Mouse (Mus musculus): ENCODE data around the gene Dcaf11. TPM values are rescaled to one million over a fixed set of nuclear protein-coding genes. Genes with fewer than 3 reads are reported as not detected.

Gene Dcaf11
- total RNA-seq, 2 experiments from 2014 or later = 47.3 to 107 TPM

DNA sequence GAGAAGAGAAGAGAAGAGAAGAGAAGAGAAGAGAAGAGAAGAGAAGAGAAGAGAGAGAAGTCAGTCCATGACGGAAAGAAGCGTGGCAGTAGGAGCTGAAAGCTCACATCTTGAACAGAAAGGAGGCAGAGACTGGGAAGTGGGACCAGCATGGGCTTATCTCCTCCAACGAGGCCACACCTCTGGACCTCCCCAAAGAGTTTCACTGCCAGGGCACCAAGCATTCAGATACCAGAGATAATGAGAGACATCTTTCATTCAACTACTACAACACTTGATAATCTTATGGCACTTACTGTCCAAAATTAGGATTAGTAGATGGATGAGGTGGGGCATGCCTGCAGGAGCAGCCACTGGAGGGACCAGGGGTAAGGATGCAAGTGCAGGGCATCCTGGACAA, 4.0 kb upstream of the Dcaf11 start:
- no peak for ATAC-seq (ENCODE audit: poor library complexity, severe bottlenecking)

DNA sequence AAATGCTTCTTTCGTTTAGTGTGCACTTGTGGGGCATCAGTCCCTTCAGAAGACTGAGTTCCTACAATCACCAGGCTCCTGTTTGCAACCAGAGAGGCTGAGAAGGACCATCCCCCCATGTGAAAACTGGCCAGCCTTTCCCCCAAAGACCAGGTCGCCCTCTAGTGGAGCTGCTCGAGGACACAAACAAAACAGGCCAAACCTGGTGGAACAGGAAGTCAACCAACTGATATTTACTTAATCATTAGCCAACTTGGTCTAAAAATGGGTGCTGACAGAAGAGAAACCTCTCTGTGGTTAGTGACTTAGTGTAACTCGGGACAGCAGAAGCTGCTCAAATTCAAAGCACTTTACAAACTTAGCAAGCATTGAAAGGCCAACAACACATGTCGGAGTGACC, 2.8 kb upstream of the Dcaf11 start:
- ATAC-seq (ENCODE audit: poor library complexity, severe bottlenecking) = peak; percentile 39

DNA sequence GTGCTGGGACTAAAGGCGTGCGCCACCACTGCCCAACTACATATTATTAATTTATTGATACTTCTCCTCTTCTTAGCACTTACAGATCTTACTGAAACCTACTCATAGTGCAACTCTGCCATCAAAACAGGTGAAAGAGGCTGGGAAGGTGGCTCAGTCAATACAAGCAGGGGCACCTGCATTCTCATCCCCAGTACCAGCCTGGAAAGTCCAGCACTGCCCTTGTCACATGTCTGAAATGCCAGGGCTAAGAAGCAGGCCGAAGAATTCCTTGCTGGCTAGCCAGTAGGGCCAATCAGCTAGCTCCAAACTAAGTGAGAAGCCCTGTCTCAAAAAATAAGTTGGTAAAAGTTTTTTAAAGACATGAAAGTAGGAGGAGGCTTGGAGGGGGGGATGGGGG, 2.2 kb upstream of the Dcaf11 start:
- no peak for ATAC-seq (ENCODE audit: poor library complexity, severe bottlenecking)

DNA sequence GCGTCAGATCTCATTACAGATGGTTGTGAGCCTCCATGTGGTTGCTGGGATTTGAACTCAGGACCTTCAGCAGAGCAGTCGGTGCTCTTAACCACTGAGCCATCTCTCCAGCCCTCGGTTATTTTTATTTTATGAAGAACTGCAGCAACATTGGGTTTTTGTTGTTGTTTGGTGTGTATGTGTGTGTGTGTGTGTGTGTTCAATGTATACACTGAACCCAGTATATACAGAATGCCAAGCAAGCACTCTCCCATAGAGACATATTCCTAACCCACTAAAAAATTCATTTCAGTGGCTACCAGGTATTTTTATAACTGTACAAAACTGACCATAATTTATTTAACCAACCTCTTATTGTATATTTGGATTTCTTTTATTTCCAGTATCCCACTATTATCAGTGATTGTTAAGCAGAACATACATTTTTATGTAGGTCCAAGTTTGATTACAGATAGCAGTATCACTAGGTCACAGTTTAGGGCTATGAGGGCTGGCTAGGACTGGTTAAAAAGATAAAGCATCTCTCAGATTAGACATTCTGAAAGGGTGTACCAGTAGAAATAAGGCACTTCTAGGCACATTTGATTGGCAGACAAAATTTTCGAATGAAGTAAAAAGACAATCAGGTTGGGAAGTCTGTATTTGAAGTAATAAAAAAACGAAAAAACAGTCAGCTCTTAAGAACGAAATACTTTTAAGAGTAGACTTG, 912 bp upstream of the Dcaf11 start:
- no peak for ATAC-seq (ENCODE audit: poor library complexity, severe bottlenecking)

DNA sequence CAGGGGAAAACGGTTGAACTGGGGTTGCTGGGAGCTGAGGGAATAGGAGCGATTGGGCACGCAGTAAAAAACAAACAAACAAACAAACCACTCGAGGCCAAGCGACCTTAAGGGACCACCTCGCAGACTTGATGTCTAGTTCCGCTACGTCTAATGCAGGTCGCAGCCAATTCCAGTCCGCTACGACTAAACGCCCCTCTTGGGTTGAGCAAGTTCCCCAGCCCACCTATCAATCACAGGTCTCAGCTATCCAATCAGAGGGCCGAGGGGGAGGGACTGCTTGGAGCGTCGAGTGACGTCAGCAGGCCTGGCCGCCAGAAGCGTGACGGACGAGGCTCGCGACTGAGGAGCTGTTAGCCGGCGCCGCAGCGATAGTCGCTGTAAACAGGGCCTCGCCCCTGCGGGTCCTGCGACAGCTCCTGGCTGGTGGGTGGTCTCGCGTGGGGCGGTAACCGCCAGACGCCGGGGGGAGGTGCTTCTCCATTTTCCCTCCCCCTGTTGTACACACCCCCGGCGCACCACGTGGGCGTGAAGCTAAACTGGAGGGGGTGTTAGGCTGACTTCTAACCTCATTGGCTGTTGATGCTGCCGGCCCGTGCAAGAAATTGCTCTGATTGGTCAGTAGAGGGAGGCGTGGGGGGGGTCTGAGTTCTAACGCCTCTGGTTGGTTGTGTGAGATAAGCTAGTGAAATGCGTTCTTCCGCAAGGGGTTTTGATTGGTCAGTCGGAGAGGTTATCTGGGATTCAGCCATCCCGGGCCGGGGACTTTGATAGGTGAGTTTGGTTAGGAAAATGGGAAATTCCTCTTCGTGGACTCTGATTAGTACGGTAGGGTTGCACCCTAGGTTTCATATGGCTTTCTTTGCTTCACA, 632 bp downstream of the Dcaf11 start, which contains the start of gene A730061H03Rik:
Gene A730061H03Rik (minus strand): TSS at position 205 of the 872 bp plus-strand sequence.
- ATAC-seq (ENCODE audit: poor library complexity, severe bottlenecking) = peak; percentile 75

DNA sequence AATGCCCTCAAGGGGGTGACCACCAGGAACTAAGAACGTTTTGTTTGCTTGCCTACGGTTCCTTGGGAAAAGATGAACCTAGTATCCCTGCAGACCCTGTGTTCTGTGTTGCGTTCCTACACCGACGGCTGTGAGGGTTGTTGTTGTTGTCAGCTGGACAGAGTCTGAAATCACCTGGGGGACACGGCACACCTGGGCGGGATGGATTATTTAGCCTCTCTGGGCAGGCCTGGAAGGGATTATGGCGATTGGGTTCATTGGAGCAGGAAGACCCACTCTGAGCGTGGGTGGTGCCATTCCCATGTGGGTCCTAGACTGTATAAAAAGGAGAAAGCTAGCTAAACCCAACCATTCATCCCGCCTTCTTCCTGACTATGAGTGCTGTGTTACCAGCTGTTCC, 2.1 kb downstream of the Dcaf11 start:
- no peak for ATAC-seq (ENCODE audit: poor library complexity, severe bottlenecking)

DNA sequence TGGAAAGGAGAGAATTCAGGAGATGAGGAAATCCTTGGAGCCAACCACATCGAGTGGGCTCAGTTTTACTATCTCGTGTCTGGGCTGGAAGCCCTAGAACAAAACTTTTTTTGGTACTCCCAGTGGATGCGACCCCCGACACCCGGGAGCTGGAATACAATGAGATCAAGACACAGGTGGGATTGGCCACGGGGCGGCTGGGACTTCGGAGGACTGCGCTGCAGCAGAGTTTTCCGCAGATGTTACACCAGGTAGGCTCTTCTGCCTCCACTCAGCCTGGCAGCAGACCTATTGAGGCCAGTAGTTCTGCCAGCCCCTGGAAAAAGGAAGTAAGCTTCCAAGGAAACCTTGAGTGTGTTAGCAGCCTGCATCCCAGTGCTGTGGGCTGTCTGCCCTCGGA, 3.4 kb downstream of the Dcaf11 start:
- ATAC-seq (ENCODE audit: poor library complexity, severe bottlenecking) = no peak

DNA sequence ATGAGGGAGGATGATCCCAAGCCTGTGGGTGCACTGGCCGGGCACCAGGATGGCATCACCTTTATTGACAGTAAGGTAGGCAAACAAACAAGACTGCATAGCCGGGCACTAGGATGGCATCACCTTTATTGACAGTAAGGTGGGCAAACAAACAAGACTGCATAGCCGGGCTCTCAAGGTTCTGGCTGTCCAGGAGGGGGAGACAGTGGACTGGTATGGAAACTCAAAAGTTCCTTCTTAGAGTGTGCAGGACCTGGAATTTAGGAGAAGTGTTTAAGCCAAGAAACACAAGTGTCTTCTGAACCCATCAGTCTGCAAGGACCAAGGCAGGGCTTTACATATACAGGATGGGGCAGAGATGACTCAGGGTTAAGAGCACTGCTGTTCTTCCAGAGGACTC, 5.9 kb downstream of the Dcaf11 start:
- no peak for ATAC-seq (ENCODE audit: poor library complexity, severe bottlenecking)

DNA sequence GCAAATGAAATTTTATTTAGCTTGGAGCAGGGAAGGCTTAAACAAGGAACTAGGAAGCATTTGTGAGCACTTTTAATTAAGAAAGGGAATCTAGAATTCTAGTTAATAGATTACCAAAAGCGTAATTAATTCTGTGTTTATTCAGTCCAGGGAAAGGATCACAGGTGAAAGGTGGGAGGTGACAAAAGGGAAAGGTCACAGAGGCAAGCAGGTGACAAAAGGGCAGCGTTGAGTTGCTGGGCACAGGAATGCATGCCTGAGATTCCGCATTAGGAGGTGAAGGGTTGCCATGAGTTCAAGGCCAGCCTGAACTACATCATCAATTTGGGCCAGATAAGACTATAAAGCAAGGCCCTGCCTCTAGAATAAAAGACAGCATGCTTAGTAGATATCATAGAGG, 7.7 kb downstream of the Dcaf11 start:
- no peak for ATAC-seq (ENCODE audit: poor library complexity, severe bottlenecking)

DNA sequence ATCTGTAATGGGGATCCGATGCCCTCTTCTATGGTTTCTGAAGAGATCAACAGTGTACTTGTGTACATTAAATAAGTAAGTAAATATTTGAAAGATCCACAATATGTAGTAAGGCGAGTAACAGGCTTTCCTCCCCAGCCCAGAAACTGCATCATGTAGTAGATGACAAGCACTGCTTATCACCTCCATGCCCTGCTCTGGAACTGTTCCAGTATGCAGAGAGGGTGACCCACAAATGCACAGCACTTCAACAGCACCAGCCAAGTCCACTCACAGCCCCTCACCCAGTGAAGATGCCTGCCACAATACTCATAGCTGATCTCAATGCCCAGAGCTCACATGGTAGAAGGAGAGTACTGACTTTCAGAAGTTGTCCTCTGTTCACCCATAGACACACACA, 10.8 kb downstream of the Dcaf11 start:
- ATAC-seq (ENCODE audit: poor library complexity, severe bottlenecking) = no peak

DNA sequence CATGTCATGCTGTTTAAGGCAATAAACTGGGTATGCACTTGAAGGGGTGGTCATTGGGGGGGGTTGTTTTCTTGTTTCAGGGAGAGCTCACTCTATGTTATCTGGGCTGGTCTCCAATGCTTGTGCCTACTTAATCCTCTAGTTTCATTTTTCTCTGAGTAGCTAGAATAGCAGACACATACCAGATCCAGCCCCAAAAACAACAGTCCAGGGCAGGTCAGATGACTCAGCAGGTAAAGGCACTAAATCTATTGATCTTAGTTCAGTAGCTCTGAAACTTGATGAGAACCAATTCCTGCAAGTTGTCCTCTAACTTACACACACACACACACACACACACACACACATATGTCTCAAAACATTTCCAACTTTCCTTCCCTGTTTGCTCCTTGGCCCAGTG, 12.0 kb downstream of the Dcaf11 start:
- no peak for ATAC-seq (ENCODE audit: poor library complexity, severe bottlenecking)

DNA sequence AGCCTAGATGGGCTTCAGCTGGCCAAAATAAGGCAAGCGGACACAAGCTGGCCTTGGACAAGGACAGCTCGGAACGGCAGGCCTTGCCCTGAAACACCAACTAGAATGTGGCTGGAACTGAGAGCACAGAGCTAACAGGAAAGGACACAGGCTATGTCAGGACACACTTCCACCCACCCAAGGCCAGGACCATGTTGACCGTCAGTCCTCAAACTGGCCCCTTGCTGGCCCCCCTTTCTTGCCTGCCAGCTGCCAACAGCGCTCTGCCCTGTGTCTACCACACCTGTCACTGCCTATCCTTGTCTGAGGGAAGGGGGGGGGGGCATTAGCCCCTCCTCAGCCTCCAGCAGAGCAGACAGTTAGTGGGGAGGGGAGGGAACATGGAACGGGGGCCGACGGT, 15.5 kb downstream of the Dcaf11 start, which contains the start of gene Fitm1:
Gene Fitm1 (plus strand): TSS at position 316 of the 400 bp plus-strand sequence.
- no peak for ATAC-seq (ENCODE audit: poor library complexity, severe bottlenecking)

DNA sequence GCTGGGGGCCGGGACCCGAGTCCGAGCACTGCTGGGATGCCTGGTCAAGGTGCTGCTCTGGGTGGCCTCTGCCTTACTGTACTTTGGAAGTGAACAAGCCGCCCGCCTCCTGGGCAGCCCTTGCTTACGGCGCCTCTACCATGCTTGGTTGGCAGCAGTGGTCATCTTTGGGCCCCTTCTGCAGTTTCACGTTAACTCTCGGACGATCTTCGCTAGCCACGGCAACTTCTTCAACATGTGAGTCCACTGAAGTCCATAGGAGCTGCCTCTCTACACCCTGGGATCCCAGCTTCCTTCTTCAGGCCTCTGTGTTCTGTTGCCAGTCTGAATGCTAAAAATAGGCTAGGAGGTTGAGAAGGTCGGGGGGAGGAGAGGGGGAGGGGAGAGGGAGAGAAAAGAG, 15.9 kb downstream of the Dcaf11 start:
- ATAC-seq (ENCODE audit: poor library complexity, severe bottlenecking) = no peak

DNA sequence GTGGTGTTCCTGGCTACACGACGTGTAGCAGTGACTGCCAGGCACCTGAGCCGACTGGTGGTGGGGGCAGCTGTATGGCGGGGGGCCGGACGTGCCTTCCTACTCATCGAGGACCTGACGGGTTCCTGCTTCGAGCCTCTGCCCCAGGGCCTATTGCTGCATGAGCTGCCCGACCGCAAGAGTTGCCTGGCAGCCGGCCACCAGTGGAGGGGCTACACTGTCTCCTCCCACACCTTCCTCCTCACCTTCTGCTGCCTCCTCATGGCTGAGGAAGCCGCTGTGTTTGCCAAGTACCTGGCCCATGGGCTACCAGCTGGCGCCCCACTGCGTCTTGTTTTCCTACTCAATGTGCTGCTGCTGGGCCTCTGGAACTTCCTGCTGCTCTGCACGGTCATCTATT, 16.6 kb downstream of the Dcaf11 start:
- ATAC-seq (ENCODE audit: poor library complexity, severe bottlenecking) = peak; percentile 55

DNA sequence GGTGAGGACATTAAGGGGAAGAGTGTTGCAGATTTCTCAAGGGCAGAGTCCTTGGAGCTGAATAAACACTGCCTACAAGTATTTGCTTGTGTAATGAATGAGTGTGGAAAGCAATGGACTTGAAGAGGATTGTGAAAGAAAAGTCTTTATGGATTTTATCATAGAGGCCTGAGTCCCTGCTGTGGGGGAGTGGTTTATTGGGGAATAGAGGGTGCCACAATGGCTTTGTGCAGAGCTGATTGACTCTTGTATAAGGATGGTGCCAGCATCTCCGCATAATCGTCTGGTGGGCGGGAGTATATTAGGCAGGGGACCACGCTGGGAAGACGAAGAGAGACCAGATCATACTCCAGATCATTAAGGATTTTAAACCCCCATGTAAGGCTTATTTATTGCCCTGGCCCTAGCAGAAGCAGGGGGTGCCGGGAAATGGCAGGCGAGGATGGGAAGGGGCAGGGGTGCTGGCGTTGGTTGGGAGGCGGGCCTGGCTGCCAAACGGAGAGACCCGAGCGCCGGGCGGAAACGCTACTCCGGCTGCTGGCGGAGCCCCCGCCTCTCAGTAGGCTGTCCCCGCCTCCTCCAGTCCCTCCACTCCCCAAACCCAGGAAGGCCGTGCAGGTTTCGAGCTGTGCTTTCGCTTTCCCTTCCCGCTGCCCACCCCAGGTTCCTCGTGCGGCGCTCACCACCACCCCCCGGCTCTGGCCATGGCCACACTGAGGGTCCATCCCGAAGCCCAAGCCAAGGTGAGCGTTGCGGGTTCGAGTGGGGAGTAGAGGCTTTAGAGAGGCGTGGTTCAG, 18.3 kb downstream of the Dcaf11 start, which contains the start of gene Psme1:
Gene Psme1 (plus strand): TSS at position 253 of the 797 bp plus-strand sequence.
- ATAC-seq (ENCODE audit: poor library complexity, severe bottlenecking) = peak; percentile 91

DNA sequence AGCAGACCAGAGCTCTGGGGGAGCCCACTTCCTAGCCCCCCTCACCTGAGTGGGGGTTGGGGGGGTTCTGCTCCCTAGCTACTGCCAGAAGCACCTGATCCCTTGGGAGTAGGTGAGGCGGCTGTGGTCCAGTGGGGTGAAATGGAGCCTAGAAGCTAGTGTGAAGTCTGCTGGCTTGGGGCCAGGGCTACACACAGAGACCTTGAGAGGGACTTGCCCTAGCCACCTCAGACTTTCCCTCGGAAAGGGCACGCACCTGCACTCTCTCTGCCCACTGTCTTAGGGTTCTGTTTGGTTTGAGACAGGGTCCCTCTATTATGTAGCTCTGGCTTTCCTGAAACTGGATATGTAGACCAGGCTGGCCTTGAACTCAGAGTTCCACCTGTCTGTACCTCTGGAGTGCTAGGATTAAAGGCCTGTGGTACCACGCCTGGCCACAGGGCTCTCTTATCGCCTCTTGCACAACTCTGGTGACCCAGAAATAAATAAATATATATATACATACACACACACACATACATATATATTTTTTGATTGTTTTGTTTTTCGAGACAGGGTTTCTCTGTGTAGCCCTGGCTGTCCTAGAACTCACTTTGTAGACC, 19.0 kb downstream of the Dcaf11 start:
- ATAC-seq (ENCODE audit: poor library complexity, severe bottlenecking) = peak; percentile 14

DNA sequence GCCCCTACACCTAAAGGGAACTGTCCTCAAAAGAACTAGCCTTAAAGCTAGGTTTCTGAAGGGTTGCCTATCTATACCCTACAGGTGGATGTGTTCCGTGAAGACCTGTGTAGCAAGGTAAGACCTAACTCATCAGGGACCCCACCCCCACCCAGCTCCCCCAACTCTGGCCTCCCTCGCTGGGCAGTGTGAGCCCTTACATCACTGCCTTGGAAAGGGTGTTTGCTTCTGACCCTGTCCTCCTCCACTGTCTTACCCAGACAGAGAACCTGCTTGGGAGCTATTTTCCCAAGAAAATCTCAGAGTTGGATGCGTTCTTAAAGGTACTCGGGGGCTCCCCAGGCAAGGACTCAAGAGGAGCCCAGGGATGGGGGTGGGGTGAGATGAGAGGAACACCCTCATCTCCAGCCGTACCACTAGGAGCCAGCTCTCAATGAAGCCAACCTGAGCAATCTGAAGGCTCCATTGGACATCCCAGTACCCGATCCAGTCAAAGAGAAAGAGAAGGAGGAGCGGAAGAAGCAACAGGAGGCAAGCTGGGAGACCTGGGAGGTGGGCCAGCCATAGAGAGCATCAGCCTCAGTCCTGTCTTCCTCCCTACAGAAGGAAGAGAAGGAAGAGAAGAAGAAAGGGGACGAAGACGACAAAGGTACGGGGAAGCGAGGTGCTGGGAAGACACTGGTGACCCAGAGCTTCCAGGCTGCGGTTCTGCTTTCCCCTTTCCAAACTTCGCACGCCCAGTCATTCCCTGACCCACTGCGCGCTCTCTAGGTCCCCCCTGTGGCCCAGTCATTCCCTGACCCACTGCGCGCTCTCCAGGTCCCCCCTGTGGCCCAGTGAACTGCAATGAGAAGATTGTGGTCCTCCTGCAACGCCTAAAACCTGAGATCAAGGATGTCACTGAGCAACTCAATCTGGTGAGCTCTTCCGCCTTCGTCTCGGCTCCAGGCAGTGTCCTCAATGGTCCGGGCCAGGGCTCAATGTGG, 20.0 kb downstream of the Dcaf11 start:
- ATAC-seq (ENCODE audit: poor library complexity, severe bottlenecking) = no peak

DNA sequence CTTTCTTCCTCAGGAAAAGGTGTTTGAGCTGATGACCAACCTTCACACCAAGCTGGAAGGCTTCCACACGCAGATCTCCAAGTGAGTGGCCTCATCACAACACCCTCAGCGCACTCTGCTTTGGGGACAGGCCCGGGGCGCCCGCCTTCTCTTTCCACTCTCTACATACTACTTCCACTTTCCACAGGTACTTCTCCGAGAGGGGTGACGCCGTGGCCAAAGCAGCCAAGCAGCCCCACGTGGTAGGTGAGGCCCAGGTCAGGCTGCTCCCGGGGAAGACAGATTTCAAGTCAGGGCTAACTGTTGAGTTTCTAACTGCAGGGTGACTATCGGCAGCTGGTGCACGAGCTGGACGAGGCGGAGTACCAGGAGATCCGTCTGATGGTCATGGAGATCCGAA, 20.9 kb downstream of the Dcaf11 start:
- no peak for ATAC-seq (ENCODE audit: poor library complexity, severe bottlenecking)

DNA sequence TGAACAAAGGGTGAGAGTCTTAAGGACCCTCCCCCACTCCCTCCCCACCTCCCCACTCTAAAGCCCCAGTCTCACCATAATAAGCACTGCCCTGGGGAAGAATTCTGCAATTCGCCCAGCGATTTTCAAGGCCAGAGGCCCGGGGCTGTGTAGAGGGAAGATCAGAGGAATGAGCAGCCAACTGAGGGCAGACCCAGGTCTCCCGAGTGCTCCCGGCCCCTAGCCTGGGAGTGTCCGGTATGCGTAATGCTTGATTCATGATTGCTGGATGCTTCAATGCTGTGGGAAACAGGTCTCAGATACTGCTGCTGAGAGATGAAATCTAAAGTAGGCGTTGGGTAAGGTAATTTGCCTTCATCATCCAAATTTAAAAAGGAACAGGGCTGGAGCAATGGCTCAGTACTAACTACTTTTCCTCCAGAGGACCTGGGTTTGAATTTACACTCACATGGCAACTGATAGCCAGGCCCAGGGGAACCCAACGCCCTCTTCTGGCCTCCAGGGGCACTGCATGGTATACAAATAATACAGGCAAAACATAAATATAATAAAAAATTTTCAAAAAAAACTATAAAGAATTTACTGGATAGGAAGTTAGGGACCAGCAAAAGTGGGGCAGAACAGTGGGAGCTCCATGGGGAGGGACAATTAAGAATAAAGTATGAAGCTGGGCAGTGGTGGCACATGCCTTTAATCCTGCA, 22.3 kb downstream of the Dcaf11 start:
- ATAC-seq (ENCODE audit: poor library complexity, severe bottlenecking) = no peak

Data from megakaryocyte, adult 5-6 weeks (primary cell).